In genomic region chr7:63927121-63927520, GRCm38 (mm10) we compare ENCODE assay signal across 36 mouse cellular contexts. TPM values are rescaled to one million over a fixed set of nuclear protein-coding genes. Genes with fewer than 3 reads are reported as not detected.
DNase-seq lines count a peak whose midpoint lies in the region; ATAC-seq and TF ChIP-seq lines count a peak whose summit lies in the region.
"Had no signal": no experiment of that assay in that cellular context is flagged by ENCODE, and none has a peak within 500 bp of the region (broad histone marks: within the 10 kb centered on the region; RNA-seq: fewer than 3 reads in every experiment).

No protein-coding gene starts in this region.

- peaks cover 47% of the 10 kb centered on the region; the same call in 1 of the 2 replicates for H3K79me2 ChIP-seq in liver, adult 2 months (ENCODE audit: control insufficient read depth, insufficient read depth, low read length)
- peaks cover 90% of the 10 kb centered on the region for H3K79me2 ChIP-seq in myocyte (ENCODE audit: control insufficient read depth, insufficient read depth)

- H3K4me3 ChIP-seq in heart, embryonic 11.5 days (ENCODE audit: low read depth, low read length) = no peak overlapping the region
- no peak overlapping the region for H3K4me3 ChIP-seq in liver, adult 2 months (ENCODE audit: insufficient read depth, low read depth, low read length)
- H3K4me3 ChIP-seq in liver, embryonic 11.5 days (ENCODE audit: low read depth, low read length) = no peak overlapping the region
- no peak overlapping the region for H3K4me3 ChIP-seq in myocyte
- H3K4me3 ChIP-seq: heart, embryonic 10.5 days; hindbrain, embryonic 12.5 days; intestine, embryonic 15.5 days; limb, embryonic 13.5 days; liver, embryonic 15.5 days had no signal

- H3K27me3 ChIP-seq in heart, embryonic 11.5 days (ENCODE audit: control insufficient read depth, insufficient read depth, low read length) = no peaks in the 10 kb centered on the region
- no peaks in the 10 kb centered on the region for H3K27me3 ChIP-seq in liver, adult 2 months (ENCODE audit: control insufficient read depth, insufficient read depth, low read length)
- no peaks in the 10 kb centered on the region for H3K27me3 ChIP-seq in liver, embryonic 11.5 days (replicated peaks; ENCODE audit: control insufficient read depth, insufficient read depth, low read length)
- H3K27me3 ChIP-seq in myocyte (ENCODE audit: control insufficient read depth, insufficient read depth, insufficient read length) = no peaks in the 10 kb centered on the region
- H3K27me3 ChIP-seq: hindbrain, embryonic 12.5 days; intestine, embryonic 15.5 days; limb, embryonic 13.5 days; liver, embryonic 15.5 days; Patski had no signal

- ATAC-seq in heart, embryonic 11.5 days (replicated peaks; ENCODE audit: insufficient number of reproducible peaks, low FRiP score, low TSS enrichment) = no peak
- ATAC-seq in liver, embryonic 11.5 days (replicated peaks; ENCODE audit: low FRiP score) = no peak
- ATAC-seq: forebrain, embryonic 14.5 days; hindbrain, postnatal 0 days; intestine, embryonic 15.5 days; Patski had no signal

- no peak for TF ChIP-seq CTCF in liver, adult 2 months (IDR thresholded peaks at IDR 0.05; ENCODE audit: low read depth, low read length)

- 0 out of 2 replicates have a peak, but pooled peaks have one; percentile 26 for TF ChIP-seq POLR2A in liver, adult 2 months (IDR thresholded peaks at IDR 0.05; ENCODE audit: extremely low read depth, insufficient read depth, low read length)
- TF ChIP-seq POLR2A in myocyte (IDR thresholded peaks at IDR 0.05; ENCODE audit: insufficient read length, low read depth) = no peak

- H3ac ChIP-seq in myocyte (ENCODE audit: control insufficient read depth, insufficient read length) = no peak overlapping the region

- peak; percentile 2 for DNase-seq in adrenal gland, adult 2 months
- no peak for DNase-seq in adrenal gland, postnatal 4 days (ENCODE audit: low spot score in 2 of 2)
- peak; percentile 89 for DNase-seq in heart, adult 11 months
- peak; percentile 79 for DNase-seq in liver, adult 2 months (ENCODE audit: extremely low read depth, low read depth, low spot score)
- no peak for DNase-seq in liver, embryonic 11.5 days (ENCODE audit: low spot score)
- DNase-seq: kidney, postnatal 14 days; lung, embryonic 14.5 days; lung, postnatal 14 days; midbrain, embryonic 14.5 days; right cerebral cortex, adult 18-20 months; right cerebral cortex, postnatal 4 days; thymus, adult 18-20 months; thymus, postnatal 25 days had no signal

- H3K27ac ChIP-seq in heart, embryonic 11.5 days (ENCODE audit: low read depth, low read length) = no peak overlapping the region
- H3K27ac ChIP-seq in liver, adult 2 months (replicated peaks; ENCODE audit: insufficient read depth, low read depth, low read length) = peak overlapping the region; percentile 32
- H3K27ac ChIP-seq in liver, embryonic 11.5 days (ENCODE audit: low read depth, low read length) = no peak overlapping the region
- H3K27ac ChIP-seq: heart, embryonic 10.5 days; hindbrain, embryonic 12.5 days had no signal

- H3K4me1 ChIP-seq in heart, embryonic 11.5 days (ENCODE audit: control insufficient read depth, insufficient read depth, low read length) = peaks cover 28% of the 10 kb centered on the region
- H3K4me1 ChIP-seq in liver, adult 2 months (ENCODE audit: control insufficient read depth, insufficient read depth, low read length) = peaks cover 45% of the 10 kb centered on the region
- peaks cover 44% of the 10 kb centered on the region for H3K4me1 ChIP-seq in liver, embryonic 11.5 days (replicated peaks; ENCODE audit: control insufficient read depth, insufficient read depth, low read length)

- WGBS in heart, embryonic 11.5 days (ENCODE audit: insufficient replicate concordance) = 90% methylated on average over 6 of the region's 6 CpGs
- WGBS in liver, adult 2 months = 64% methylated on average over 6 of the region's 6 CpGs
- WGBS in liver, embryonic 11.5 days = 92% methylated on average over 6 of the region's 6 CpGs

- no peak overlapping the region for H3K9ac ChIP-seq in heart, embryonic 11.5 days (ENCODE audit: low read depth, low read length)
- H3K9ac ChIP-seq in liver, adult 2 months (ENCODE audit: low read depth, low read length) = no peak overlapping the region
- no peak overlapping the region for H3K9ac ChIP-seq in liver, embryonic 11.5 days (ENCODE audit: low read depth, low read length)
- H3K9ac ChIP-seq: hindbrain, embryonic 12.5 days; intestine, embryonic 15.5 days; limb, embryonic 13.5 days; liver, embryonic 15.5 days; lung, embryonic 14.5 days had no signal

- H3K36me3 ChIP-seq in heart, embryonic 11.5 days (ENCODE audit: control insufficient read depth, insufficient read depth, low read length) = no peaks in the 10 kb centered on the region
- H3K36me3 ChIP-seq in liver, adult 2 months (ENCODE audit: control insufficient read depth, insufficient read depth, low read length) = no peaks in the 10 kb centered on the region
- H3K36me3 ChIP-seq in liver, embryonic 11.5 days (ENCODE audit: control insufficient read depth, insufficient read depth, low read length) = no peaks in the 10 kb centered on the region
- H3K36me3 ChIP-seq in myocyte (ENCODE audit: control insufficient read depth, insufficient read depth) = no peaks in the 10 kb centered on the region
- H3K36me3 ChIP-seq: heart, embryonic 10.5 days; hindbrain, embryonic 12.5 days; intestine, embryonic 15.5 days; limb, embryonic 13.5 days; liver, embryonic 15.5 days had no signal

- no peak overlapping the region for H3K4me2 ChIP-seq in heart, embryonic 11.5 days
- H3K4me2 ChIP-seq in liver, embryonic 11.5 days = no peak overlapping the region
- no peak overlapping the region for H3K4me2 ChIP-seq in myocyte (ENCODE audit: low read depth)
- H3K4me2 ChIP-seq: hindbrain, embryonic 12.5 days; intestine, embryonic 15.5 days; limb, embryonic 13.5 days; liver, embryonic 15.5 days; lung, embryonic 14.5 days had no signal

- no peaks in the 10 kb centered on the region for H3K9me3 ChIP-seq in heart, embryonic 11.5 days (replicated peaks; ENCODE audit: control insufficient read depth, low read length)
- H3K9me3 ChIP-seq in liver, embryonic 11.5 days (ENCODE audit: control insufficient read depth, low read length) = no peaks in the 10 kb centered on the region
- H3K9me3 ChIP-seq: heart, embryonic 10.5 days; hindbrain, embryonic 12.5 days; intestine, embryonic 15.5 days; limb, embryonic 13.5 days; liver, embryonic 15.5 days had no signal

TF ChIP-seq in myocyte, 11 proteins besides CTCF, POLR2A, EP300 and RAD21:
- TF ChIP-seq MAX (IDR thresholded peaks at IDR 0.05; ENCODE audit: low read depth) (no peak), REST (IDR thresholded peaks at IDR 0.05; ENCODE audit: insufficient read depth, insufficient read length) (no peak), TCF12 (IDR thresholded peaks at IDR 0.05; ENCODE audit: insufficient read depth, poor library complexity, severe bottlenecking) (no peak), USF1 (IDR thresholded peaks at IDR 0.05; ENCODE audit: low read depth) (no peak), POLR2AphosphoS2 (IDR thresholded peaks at IDR 0.05; ENCODE audit: insufficient read length, low read depth) (peak; percentile 13), MYOD1 (IDR thresholded peaks at IDR 0.05; ENCODE audit: control insufficient read depth in 1 of 3, insufficient read length in 2 of 3, low read depth in 2 of 3) (no peak), CEBPB (IDR thresholded peaks at IDR 0.05; ENCODE audit: insufficient read depth, poor library complexity, severe bottlenecking) (no peak), E2F4 (IDR thresholded peaks at IDR 0.05; ENCODE audit: insufficient read depth) (no peak), TCF3 (IDR thresholded peaks at IDR 0.05; ENCODE audit: insufficient read length, low read depth) (no peak)

RNA-seq across cellular contexts. Expression of gene E030018B13Rik, which starts 10.5 kb away (rescaled TPM):
- total RNA-seq in adrenal gland, adult 2 months (2021) = not detected
- polyA plus RNA-seq in adrenal gland, adult 2 months (2012; rRNA removed) = not detected in 2 replicates
- total RNA-seq in adrenal gland, postnatal 4 days (2021) = not detected
- polyA plus RNA-seq in heart, embryonic 11.5 days (2014; fragmentation: Nextera tagmentation; extraction: Ambion mirVana) = not detected in 2 replicates
- total RNA-seq in liver, adult 2 months (2014; rRNA removed) = 0.09 TPM in 1 of 2 replicates, not detected in the other
- polyA plus RNA-seq in liver, adult 2 months (2012; rRNA removed) = not detected in 2 replicates
- polyA plus RNA-seq in liver, embryonic 11.5 days (2014; fragmentation: Nextera tagmentation; extraction: Ambion mirVana) = 0.25 TPM in 1 of 2 replicates, not detected in the other
- polyA plus RNA-seq in myocyte (2012; fragmentation: generic; extraction: Trizol) = 0.17 TPM
- total RNA-seq: adrenal gland, postnatal 36 days; gastrocnemius, adult 18-20 months; gastrocnemius, postnatal 4 days; heart, postnatal 36 days; hindbrain, postnatal 0 days; layer of hippocampus, adult 18-20 months; layer of hippocampus, postnatal 25 days; left cerebral cortex, adult 8-10 months; left cerebral cortex, postnatal 36 days; MEL; monocyte, adult 5-6 weeks had no signal
- polyA plus RNA-seq: embryonic facial prominence, embryonic 11.5 days; forebrain, embryonic 14.5 days; hindbrain, postnatal 0 days; intestine, embryonic 15.5 days; liver, embryonic 15.5 days; midbrain, embryonic 14.5 days; Patski; spleen, adult 2 months; stomach, postnatal 0 days had no signal

RNA-seq across cellular contexts. Expression of gene Klf13, which starts 11.6 kb away (rescaled TPM):
- 10 to 100 TPM; 67.0 to 77.8 TPM for total RNA-seq in adrenal gland, adult 2 months (2021)
- 69.2 and 87.7 TPM in 2 replicates for polyA plus RNA-seq in adrenal gland, adult 2 months (2012; rRNA removed)
- 10 to 100 TPM; 70.9 to 77.5 TPM for total RNA-seq in adrenal gland, postnatal 4 days (2021)
- 16.3 and 18.8 TPM in 2 replicates for polyA plus RNA-seq in heart, embryonic 11.5 days (2014; fragmentation: Nextera tagmentation; extraction: Ambion mirVana)
- total RNA-seq in liver, adult 2 months (2014; rRNA removed) = 26.2 and 26.4 TPM in 2 replicates
- polyA plus RNA-seq in liver, adult 2 months (2012; rRNA removed) = 14.1 and 19.8 TPM in 2 replicates
- 20.0 and 20.9 TPM in 2 replicates for polyA plus RNA-seq in liver, embryonic 11.5 days (2014; fragmentation: Nextera tagmentation; extraction: Ambion mirVana)
- 30.4 TPM for polyA plus RNA-seq in myocyte (2012; fragmentation: generic; extraction: Trizol)

Comparison
In these comparisons a context has a peak if more than half of its experiments do, and no peak if none do; other contexts are left out.
1. DNase-seq: peak in adrenal gland, adult 2 months (single experiment), heart, adult 11 months (single experiment) and liver, adult 2 months (single experiment); none in adrenal gland, postnatal 4 days (0 of 2) and liver, embryonic 11.5 days (single experiment).